Mouse (Mus musculus) Muller cell, postnatal 12 days (primary cell): ENCODE measurements around the gene Sin3a.

ENCODE experiments used
- DNase-seq: peaks from one replicate; pipeline ENCODE4 v3.0.0-alpha.2; 2015; ENCODE audit errors: inconsistent ontology term

Gene Sin3a

GRCm38 (mm10) chr9:57168411-57168810 lies 96.6 kb downstream of the Sin3a start:
- DNase-seq: no peak
